Mouse (Mus musculus) embryonic stem cell, embryonic (primary cell): ENCODE data around the gene Folr2.

ENCODE experiments used
- CTCF ChIA-PET, 4 experiments: fragments of 300-600 bp in 2 of 4; fragments of 350-600 bp in 2 of 4; sonication (Branson Sonifier 250); formaldehyde crosslinking; loops; one replicate each; lab custom pipeline; 2022; ENCODE audit warnings: inconsistent platforms in 2 of 4; lab: Charles Lee
- POLR2A ChIA-PET, 4 experiments: fragments of 300-600 bp in 2 of 4; fragments of 350-600 bp in 2 of 4; sonication (Branson Sonifier 250); formaldehyde crosslinking; loops; one replicate each; lab custom pipeline; 2022; ENCODE audit warnings: antibody characterized with exemption in 4 of 4, inconsistent platforms in 1 of 4; lab: Charles Lee

Gene Folr2

GRCm38 (mm10) chr7:101875978-101876377 lies 19.0 kb upstream of the Folr2 start:
- POLR2A ChIA-PET = interaction anchor here in 2 of 4 experiments (0.6 to 12.7 kb wide), 9 partner anchors 6 to 56 kb away, joined by 3 to 130 read pairs (median 4); partner anchors contain the start of genes Inppl1 (in 2 of the 2), Anapc15 (in 1 of the 2) and Folr1 (in 1 of the 2)

GRCm38 (mm10) chr7:101871296-101871695 lies 14.3 kb upstream of the Folr2 start:
- ChIA-PET CTCF (interaction anchor here in 1 of 4 experiments (0.6 to 0.9 kb wide), 2 partner anchors 38 to 387 kb away, joined by 3 read pairs; no protein-coding TSS in a partner anchor), POLR2A (interaction anchor here in 3 of 4 experiments (0.7 to 14.3 kb wide), 20 partner anchors 8 to 209 kb away, joined by 3 to 186 read pairs (median 6); partner anchors contain the start of genes Inppl1 (in 2 of the 3), Anapc15 (in 1 of the 3), Phox2a (in 1 of the 3) and Xntrpc (in 1 of the 3))

More at GRCm38 (mm10) chr7:101875978-101876377, 19.0 kb upstream of the Folr2 start:
- CTCF ChIA-PET = no interaction called here

- ChIA-PET POLR2A (interaction anchor here in 3 of 4 experiments (0.5 to 14.3 kb wide), 22 partner anchors 10 to 208 kb away, joined by 3 to 186 read pairs (median 4); partner anchors contain the start of genes Inppl1 (in 2 of the 3), Clpb (in 1 of the 3), Phox2a (in 1 of the 3) and Xntrpc (in 1 of the 3)), CTCF (interaction anchor here in 2 of 4 experiments (0.6 to 0.9 kb wide), 3 partner anchors 12 to 388 kb away, joined by 3 to 6 read pairs (median 3); no protein-coding TSS in a partner anchor)
Measured at GRCm38 (mm10) chr7:101870629-101871028, 13.6 kb upstream of the Folr2 start, which contains the start of gene Folr1. TSS of gene Folr1 (minus strand) at chr7:101870788.

- POLR2A ChIA-PET = interaction anchor here (0.7 to 14.3 kb wide), 43 partner anchors 10 to 545 kb away, joined by 3 to 186 read pairs (median 5); partner anchors contain the start of genes Lamtor1 (in 3 of the 4), Clpb (in 2 of the 4), Inppl1 (in 2 of the 4) and Folr2 (in 1 of the 4)
- CTCF ChIA-PET = interaction anchor here in 2 of 4 experiments (0.9 to 1.5 kb wide), 5 partner anchors 10 to 43 kb away, joined by 3 to 6 read pairs (median 3); no protein-coding TSS in a partner anchor
Measured at GRCm38 (mm10) chr7:101869163-101869500, 12.1 kb upstream of the Folr2 start.

- ChIA-PET CTCF (interaction anchor here in 3 of 4 experiments (0.6 to 1.5 kb wide), 6 partner anchors 9 to 44 kb away, joined by 3 to 6 read pairs (median 3); no protein-coding TSS in a partner anchor), POLR2A (interaction anchor here (0.5 to 14.3 kb wide), 59 partner anchors 9 to 544 kb away, joined by 3 to 186 read pairs (median 5); partner anchors contain the start of genes Lamtor1 (in 3 of the 4), Clpb (in 2 of the 4), Inppl1 (in 2 of the 4) and Folr2 (in 1 of the 4))
Measured at GRCm38 (mm10) chr7:101868241-101869162, 11.5 kb upstream of the Folr2 start.

- ChIA-PET POLR2A (interaction anchor here (0.7 to 14.3 kb wide), 48 partner anchors 8 to 435 kb away, joined by 3 to 186 read pairs (median 4); partner anchors contain the start of genes Inppl1 (in 3 of the 4), Lamtor1 (in 3 of the 4), Clpb (in 2 of the 4) and Folr2 (in 1 of the 4)), CTCF (interaction anchor here in 3 of 4 experiments (0.6 to 1.2 kb wide), 4 partner anchors 17 to 201 kb away, joined by 3 read pairs; no protein-coding TSS in a partner anchor)
Measured at GRCm38 (mm10) chr7:101867482-101867881, 10.5 kb upstream of the Folr2 start.

- POLR2A ChIA-PET = interaction anchor here (0.5 to 14.3 kb wide), 47 partner anchors 7 to 344 kb away, joined by 3 to 186 read pairs (median 5); partner anchors contain the start of genes Inppl1 (in 3 of the 4), Lamtor1 (in 3 of the 4), Clpb (in 2 of the 4) and Folr2 (in 1 of the 4)
- CTCF ChIA-PET = interaction anchor here in 3 of 4 experiments (0.6 to 1.2 kb wide), 6 partner anchors 30 to 1004 kb away, joined by 3 to 8 read pairs (median 3); partner anchors contain the start of gene Relt (in 1 of the 3)
Measured at GRCm38 (mm10) chr7:101866491-101867265, 9.7 kb upstream of the Folr2 start.

- ChIA-PET POLR2A (interaction anchor here (0.5 to 14.3 kb wide), 29 partner anchors 8 to 201 kb away, joined by 3 to 186 read pairs (median 4); partner anchors contain the start of genes Clpb (in 2 of the 4) and Inppl1 (in 2 of the 4)), CTCF (interaction anchor here in 1 of 4 experiments (0.5 to 1.8 kb wide), 3 partner anchors 32 to 200 kb away, joined by 3 to 4 read pairs (median 3); partner anchors contain the start of gene Clpb)
Measured at GRCm38 (mm10) chr7:101863415-101863814, 6.4 kb upstream of the Folr2 start, which contains the start of gene Anapc15. TSS of gene Anapc15 (plus strand) at chr7:101863715.

- POLR2A ChIA-PET = interaction anchor here (0.6 to 14.3 kb wide), 12 partner anchors 9 to 62 kb away, joined by 3 to 186 read pairs (median 6); partner anchors contain the start of genes Inppl1 (in 2 of the 4), Lamtor1 (in 1 of the 4) and Tomt (in 1 of the 4)
- CTCF ChIA-PET = interaction anchor here in 2 of 4 experiments (1.0 to 1.8 kb wide), 6 partner anchors 12 to 199 kb away, joined by 4 to 5 read pairs (median 4); partner anchors contain the start of gene Clpb (in 1 of the 2)
Measured at GRCm38 (mm10) chr7:101862291-101862690, 5.3 kb upstream of the Folr2 start.

- ChIA-PET CTCF (interaction anchor here in 3 of 4 experiments (0.5 to 1.4 kb wide), 3 partner anchors 10 to 229 kb away, joined by 4 to 5 read pairs (median 5); no protein-coding TSS in a partner anchor), POLR2A (interaction anchor here in 3 of 4 experiments (0.6 to 14.3 kb wide), 6 partner anchors 9 to 174 kb away, joined by 3 to 186 read pairs (median 6); partner anchors contain the start of genes Folr1 (in 1 of the 3), Inppl1 (in 1 of the 3) and Phox2a (in 1 of the 3))
Measured at GRCm38 (mm10) chr7:101860978-101861377, 4.0 kb upstream of the Folr2 start.

GRCm38 (mm10) chr7:101858362-101858761 lies 1.4 kb upstream of the Folr2 start:
- POLR2A ChIA-PET = interaction anchor here (0.5 to 4.2 kb wide), 25 partner anchors 9 to 392 kb away, joined by 3 to 58 read pairs (median 6); partner anchors contain the start of genes Folr1 (in 2 of the 4), Inppl1 (in 2 of the 4), Clpb (in 1 of the 4) and Nup98 (in 1 of the 4)
- CTCF ChIA-PET = interaction anchor here (0.7 to 2.0 kb wide), 7 partner anchors 7 to 195 kb away, joined by 3 to 9 read pairs (median 4); partner anchors contain the start of genes Clpb (in 1 of the 4) and Folr1 (in 1 of the 4)

GRCm38 (mm10) chr7:101853816-101854215 lies 3.2 kb downstream of the Folr2 start:
- CTCF ChIA-PET = no interaction called here
- POLR2A ChIA-PET = interaction anchor here in 1 of 4 experiments (0.6 to 2.5 kb wide), 6 partner anchors 8 to 130 kb away, joined by 3 to 8 read pairs (median 3); partner anchors contain the start of gene Inppl1

GRCm38 (mm10) chr7:101852846-101853245 lies 4.1 kb downstream of the Folr2 start:
- POLR2A ChIA-PET = interaction anchor here in 2 of 4 experiments (0.9 to 2.5 kb wide), 9 partner anchors 9 to 129 kb away, joined by 3 to 9 read pairs (median 4); partner anchors contain the start of gene Inppl1 (in 2 of the 2)
- CTCF ChIA-PET = interaction anchor here in 1 of 4 experiments (1.5 kb wide), 1 partner anchor 30 kb away, joined by 5 read pairs; no protein-coding TSS in a partner anchor

- CTCF ChIA-PET = interaction anchor here (0.7 to 1.9 kb wide), 10 partner anchors 8 to 188 kb away, joined by 3 to 12 read pairs (median 5); partner anchors contain the start of genes Inppl1 (in 2 of the 4) and Clpb (in 1 of the 4)
Measured at GRCm38 (mm10) chr7:101851689-101852088, 5.3 kb downstream of the Folr2 start.

GRCm38 (mm10) chr7:101847934-101848333 lies 9.1 kb downstream of the Folr2 start:
- POLR2A ChIA-PET = interaction anchor here in 2 of 4 experiments (0.6 to 2.2 kb wide), 7 partner anchors 9 to 206 kb away, joined by 3 to 12 read pairs (median 3); partner anchors contain the start of genes Folr1 (in 1 of the 2) and Inppl1 (in 1 of the 2)
- CTCF ChIA-PET = interaction anchor here in 2 of 4 experiments (0.6 to 0.9 kb wide), 2 partner anchors 10 to 195 kb away, joined by 3 read pairs; partner anchors contain the start of gene Inppl1 (in 1 of the 2)

More at GRCm38 (mm10) chr7:101851689-101852088, 5.3 kb downstream of the Folr2 start:
- POLR2A ChIA-PET = interaction anchor here in 3 of 4 experiments (0.6 to 3.1 kb wide), 10 partner anchors 10 to 150 kb away, joined by 3 to 11 read pairs (median 6); partner anchors contain the start of gene Inppl1 (in 1 of the 3)
